Mouse (Mus musculus): ENCODE data around the gene Ces4a. TPM values are rescaled to one million over a fixed set of nuclear protein-coding genes. Genes with fewer than 3 reads are reported as not detected.

Gene Ces4a
- polyA plus RNA-seq (2012; rRNA removed): 0.04 and 0.08 TPM in 2 replicates

DNA sequence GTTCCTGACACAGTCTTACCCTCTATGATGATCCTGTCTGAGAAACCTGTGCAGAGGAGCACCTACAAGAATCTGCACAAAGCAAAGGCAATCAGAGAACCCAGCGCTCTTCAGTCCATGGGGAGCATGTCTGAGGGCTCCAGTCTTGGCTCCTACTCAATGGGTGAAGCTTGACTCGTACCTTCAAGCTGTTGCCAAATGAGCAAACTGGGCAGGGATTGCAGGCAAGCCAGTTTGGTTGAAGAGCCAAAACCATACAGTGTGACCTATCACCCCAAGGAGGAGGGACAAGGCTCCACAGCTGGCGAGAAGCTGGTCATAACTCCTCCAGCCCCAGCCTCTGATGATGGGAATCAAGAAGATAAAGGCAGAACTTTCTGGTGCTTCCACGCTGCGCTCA lies at the start of gene Ces4a:
TSS of gene Ces4a (plus strand) at position 292 of the 400 bp plus-strand sequence.

DNA sequence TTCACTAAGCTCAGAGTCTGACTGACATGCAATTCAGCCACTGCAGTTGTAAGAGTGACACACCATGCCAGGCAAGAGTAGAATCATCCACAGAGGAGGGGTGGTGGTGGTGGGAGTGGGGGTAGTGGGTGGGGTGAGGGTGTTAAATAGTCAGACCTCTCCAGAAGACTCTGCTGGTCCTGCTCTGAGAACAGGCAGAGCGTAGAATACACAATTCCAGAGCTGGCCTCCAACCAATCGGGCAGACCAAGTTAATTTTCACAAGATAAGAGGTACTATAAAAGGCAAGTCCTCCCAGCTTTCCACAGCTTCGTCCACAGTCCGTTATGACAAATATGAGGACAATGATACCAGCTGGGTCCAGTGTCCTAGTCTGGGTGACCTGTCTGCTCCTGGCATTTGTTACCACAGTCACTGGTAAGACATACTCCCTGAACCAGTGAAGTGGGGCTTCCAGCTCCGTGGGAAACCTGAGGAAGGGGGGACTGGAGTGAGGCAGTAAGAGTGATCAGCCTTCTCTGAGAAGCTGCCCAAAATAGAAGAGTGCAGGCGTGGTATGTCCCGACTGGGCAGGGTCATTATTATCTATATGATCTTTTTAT lies 48.0 kb upstream of the Ces4a start, which contains the start of gene Ces3b:
TSS of gene Ces3b (plus strand) at position 305 of the 602 bp plus-strand sequence.

DNA sequence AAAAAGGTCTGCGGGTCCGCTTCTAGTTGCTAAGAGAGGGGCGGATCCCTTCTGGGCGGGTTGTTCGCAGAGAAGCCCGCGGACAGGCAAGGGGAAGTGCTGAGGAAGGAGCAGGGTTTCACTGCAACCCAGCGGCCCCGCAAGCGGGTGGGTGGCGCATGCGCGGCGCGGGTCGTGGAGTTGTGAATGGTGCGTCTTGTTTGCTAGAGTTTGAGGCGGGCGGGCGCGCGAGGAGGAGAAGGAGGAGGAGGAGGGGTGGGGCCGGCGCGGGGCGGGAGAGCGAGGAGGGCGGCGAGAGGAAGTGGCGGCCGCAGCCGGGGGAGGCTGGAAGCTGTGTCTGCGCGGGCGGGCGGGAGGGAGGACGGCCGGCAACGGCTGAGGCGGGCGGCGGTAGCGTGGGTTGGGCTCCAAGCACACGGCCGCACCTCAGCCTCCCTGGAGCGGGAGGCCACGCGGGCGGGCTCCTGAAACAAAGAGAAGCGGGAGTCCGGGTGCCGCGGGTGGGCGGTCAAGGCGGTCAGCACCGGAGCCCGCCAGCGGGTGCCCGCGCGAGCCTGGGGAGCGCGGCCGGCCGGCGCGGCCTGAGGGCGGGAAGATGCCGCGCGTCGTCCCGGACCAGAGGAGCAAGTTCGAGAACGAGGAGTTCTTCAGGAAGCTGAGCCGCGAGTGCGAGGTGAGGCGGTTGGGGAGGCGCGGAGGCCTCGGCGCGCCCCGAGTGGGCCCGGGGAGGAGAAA lies 38.9 kb downstream of the Ces4a start, which contains the start of gene Cbfb:
TSS of gene Cbfb (plus strand) at position 294 of the 735 bp plus-strand sequence.

Other genes starting within 250 kb of the Ces4a start
- not detected in 2 replicates for gene Ces2e, start 205.5 kb upstream of the Ces4a start, polyA plus RNA-seq (2012; rRNA removed)
- gene Ces2f, start 184.4 kb upstream of the Ces4a start, polyA plus RNA-seq (2012; rRNA removed): not detected in 2 replicates
- 0.08 and 0.11 TPM in 2 replicates for gene Ces2g, start 170.1 kb upstream of the Ces4a start, polyA plus RNA-seq (2012; rRNA removed)
- not detected in 2 replicates for gene Ces2h, start 130.9 kb upstream of the Ces4a start, polyA plus RNA-seq (2012; rRNA removed)
- not detected in 2 replicates for gene Ces3a, start 83.2 kb upstream of the Ces4a start, polyA plus RNA-seq (2012; rRNA removed)
- not detected in 2 replicates for gene Ces3b, start 48.0 kb upstream of the Ces4a start, polyA plus RNA-seq (2012; rRNA removed)
- 27.4 and 27.6 TPM in 2 replicates for gene Cbfb, start 38.9 kb downstream of the Ces4a start, polyA plus RNA-seq (2012; rRNA removed)
- 37.4 and 39.4 TPM in 2 replicates for gene D230025D16Rik, start 93.3 kb downstream of the Ces4a start, polyA plus RNA-seq (2012; rRNA removed)
- gene B3gnt9, start 123.4 kb downstream of the Ces4a start, polyA plus RNA-seq (2012; rRNA removed): 5.6 and 7.8 TPM in 2 replicates
- 9.0 and 10.3 TPM in 2 replicates for gene Tradd, start 132.8 kb downstream of the Ces4a start, polyA plus RNA-seq (2012; rRNA removed)
- 1.2 and 1.5 TPM in 2 replicates for gene Fbxl8, start 132.8 kb downstream of the Ces4a start, polyA plus RNA-seq (2012; rRNA removed)
- 0.66 and 1.0 TPM in 2 replicates for gene Hsf4, start 138.0 kb downstream of the Ces4a start, polyA plus RNA-seq (2012; rRNA removed)
- gene Nol3, start 144.3 kb downstream of the Ces4a start, polyA plus RNA-seq (2012; rRNA removed): 2.1 and 2.2 TPM in 2 replicates
- gene 4931428F04Rik, start 158.1 kb downstream of the Ces4a start, polyA plus RNA-seq (2012; rRNA removed): 173 and 209 TPM in 2 replicates
- gene Exoc3l, start 164.3 kb downstream of the Ces4a start, polyA plus RNA-seq (2012; rRNA removed): 8.0 and 9.1 TPM in 2 replicates
- gene E2f4, start 165.9 kb downstream of the Ces4a start, polyA plus RNA-seq (2012; rRNA removed): 73.3 and 73.4 TPM in 2 replicates
- 1.3 and 1.8 TPM in 2 replicates for gene Elmo3, start 173.8 kb downstream of the Ces4a start, polyA plus RNA-seq (2012; rRNA removed)
- gene Lrrc29, start 194.5 kb downstream of the Ces4a start, polyA plus RNA-seq (2012; rRNA removed): 1.2 and 1.4 TPM in 2 replicates
- 119 and 132 TPM in 2 replicates for gene Tmem208, start 194.6 kb downstream of the Ces4a start, polyA plus RNA-seq (2012; rRNA removed)
- 3.7 and 4.6 TPM in 2 replicates for gene Fhod1, start 216.2 kb downstream of the Ces4a start, polyA plus RNA-seq (2012; rRNA removed)
- 59.2 and 61.5 TPM in 2 replicates for gene Slc9a5, start 217.0 kb downstream of the Ces4a start, polyA plus RNA-seq (2012; rRNA removed)
- gene Plekhg4, start 241.5 kb downstream of the Ces4a start, polyA plus RNA-seq (2012; rRNA removed): 14.5 and 17.4 TPM in 2 replicates